Mouse (Mus musculus) liver, embryonic 14.5 days (tissue): Measurements from ENCODE around the gene Ambra1.

Experiments used
- CTCF ChIP-seq: IDR thresholded peaks from 2 replicates; pipeline ENCODE4 v1.5.1; 2016; ENCODE audit warnings: antibody characterized with exemption, low read depth, control low read depth
- EP300 ChIP-seq: IDR thresholded peaks from 2 replicates; pipeline ENCODE4 v1.6.1; 2016; ENCODE audit warnings: antibody characterized with exemption, low read depth

DNA sequence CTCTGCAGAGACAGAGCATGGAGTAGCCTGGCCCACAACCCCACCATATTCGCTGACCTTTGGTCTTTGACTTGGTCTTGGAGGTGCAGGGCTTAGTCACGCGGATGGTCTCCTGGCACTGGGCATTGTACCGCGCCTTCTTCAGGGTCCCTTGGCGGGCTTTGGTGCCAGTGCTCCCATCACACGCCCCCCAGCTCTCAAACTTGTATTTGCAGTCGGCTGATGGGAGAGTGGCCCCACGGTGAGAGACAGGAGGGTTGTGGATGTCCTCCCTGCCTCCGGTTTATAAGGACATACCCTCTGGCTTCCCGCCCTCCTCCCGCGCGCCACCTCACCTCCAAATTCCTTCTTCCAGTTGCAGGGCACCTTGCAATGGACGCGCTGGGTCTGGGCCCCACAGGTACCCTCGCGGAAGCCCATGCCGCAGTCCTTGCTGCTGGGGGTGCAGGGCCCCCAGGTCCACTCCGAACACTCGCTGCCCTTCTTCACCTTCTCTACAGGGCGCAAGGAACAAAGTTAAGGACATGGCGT lies 200.9 kb downstream of the Ambra1 start:
- TF ChIP-seq CTCF (no peak), EP300 (no peak)
